Mouse (Mus musculus): ENCODE measurements around the gene Cog7. TPM values are rescaled to one million over a fixed set of nuclear protein-coding genes. Genes with fewer than 3 reads are reported as not detected.

Cog7 gene
- polyA plus RNA-seq, 1 experiment from 2014 or later, result 17.3 TPM

GRCm38 (mm10) chr7:121848537-121849168, 132.9 kb downstream of the Cog7 start:
- Histone ChIP-seq H3K4me2 (no peak overlapping the region), H3K36me3 (no peaks in the 10 kb centered on the region), H3K4me3 (no peak overlapping the region), H3K4me1 (no peaks in the 10 kb centered on the region), H3K9me3 (no peaks in the 10 kb centered on the region), H3K27ac (replicated peaks) (no peak overlapping the region), H3K27me3 (replicated peaks) (no peaks in the 10 kb centered on the region), H3K9ac (no peak overlapping the region)
- WGBS, result 63% methylated on average over 9 of the region's 9 CpGs
- ATAC-seq (ENCODE audit: extremely low read depth, insufficient number of reproducible peaks, low FRiP score, low TSS enrichment), result no peak

GRCm38 (mm10) chr7:121845964-121846363, 135.5 kb downstream of the Cog7 start:
- 54% methylated on average over 6 of the region's 6 CpGs for WGBS
- Histone ChIP-seq H3K4me1 (peaks cover 15% of the 10 kb centered on the region; the same call in 1 of the 2 replicates), H3K4me2 (no peak overlapping the region), H3K27ac (replicated peaks) (no peak overlapping the region), H3K27me3 (replicated peaks) (no peaks in the 10 kb centered on the region), H3K9me3 (no peaks in the 10 kb centered on the region), H3K4me3 (no peak overlapping the region), H3K9ac (no peak overlapping the region), H3K36me3 (no peaks in the 10 kb centered on the region)
- no peak for ATAC-seq (ENCODE audit: extremely low read depth, insufficient number of reproducible peaks, low FRiP score, low TSS enrichment)

- Histone ChIP-seq H3K4me3 (no peak overlapping the region), H3K9me3 (no peaks in the 10 kb centered on the region), H3K27ac (replicated peaks) (peak overlapping the region; percentile 36; the same call in 1 of the 2 replicates), H3K4me2 (no peak overlapping the region), H3K36me3 (no peaks in the 10 kb centered on the region), H3K27me3 (replicated peaks) (no peaks in the 10 kb centered on the region), H3K4me1 (peaks cover 21% of the 10 kb centered on the region), H3K9ac (no peak overlapping the region)
- no peak for ATAC-seq (ENCODE audit: extremely low read depth, insufficient number of reproducible peaks, low FRiP score, low TSS enrichment)
- WGBS, result 33% methylated on average over 6 of the region's 6 CpGs
Observed at GRCm38 (mm10) chr7:121842234-121842633, 139.3 kb downstream of the Cog7 start.

DNA sequence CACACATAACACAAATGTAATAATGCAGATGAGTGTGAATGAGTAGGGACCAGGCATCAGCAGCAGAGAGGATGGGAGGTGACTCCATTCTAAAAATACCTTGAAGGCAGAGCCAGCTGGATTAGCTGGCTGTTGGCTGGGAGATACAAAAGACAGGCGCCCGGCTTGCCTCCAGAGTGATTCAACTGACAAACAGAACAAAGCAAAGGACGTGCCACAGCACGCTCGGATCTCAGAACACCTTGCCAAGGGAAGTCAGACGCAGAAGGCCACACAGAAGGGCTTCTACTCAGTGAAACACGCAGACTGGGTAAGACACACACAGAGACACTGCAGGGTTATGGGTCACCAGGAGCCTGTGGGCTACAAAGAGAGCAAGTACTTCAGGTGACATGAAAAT, 140.7 kb downstream of the Cog7 start:
- 38% methylated on average over 7 of the region's 7 CpGs for WGBS
- Histone ChIP-seq H3K4me3 (no peak overlapping the region), H3K9ac (peak overlapping the region; percentile 28; the same call in 1 of the 2 replicates), H3K9me3 (no peaks in the 10 kb centered on the region), H3K36me3 (no peaks in the 10 kb centered on the region), H3K27me3 (replicated peaks) (no peaks in the 10 kb centered on the region), H3K4me2 (peak overlapping the region; percentile 48), H3K27ac (replicated peaks) (peak overlapping the region; percentile 83), H3K4me1 (peaks cover 21% of the 10 kb centered on the region)
- ATAC-seq (ENCODE audit: extremely low read depth, insufficient number of reproducible peaks, low FRiP score, low TSS enrichment), result no peak; the same call in 1 of the 2 replicates

GRCm38 (mm10) chr7:121836827-121837226, 144.7 kb downstream of the Cog7 start:
- H3K27me3 ChIP-seq (replicated peaks), result no peaks in the 10 kb centered on the region
- H3K36me3 ChIP-seq, result no peaks in the 10 kb centered on the region
- H3K9ac ChIP-seq, result no peak overlapping the region
- no peak for ATAC-seq (ENCODE audit: extremely low read depth, insufficient number of reproducible peaks, low FRiP score, low TSS enrichment)
- no peak overlapping the region for H3K4me2 ChIP-seq
- peaks cover 12% of the 10 kb centered on the region for H3K4me1 ChIP-seq
- 67% methylated on average over 7 of the region's 7 CpGs for WGBS
- peaks cover 4% of the 10 kb centered on the region; the same call in 1 of the 2 replicates for H3K9me3 ChIP-seq
- H3K27ac ChIP-seq (replicated peaks), result no peak overlapping the region
- no peak overlapping the region for H3K4me3 ChIP-seq

GRCm38 (mm10) chr7:121835392-121835791, 146.1 kb downstream of the Cog7 start:
- Histone ChIP-seq H3K9ac (no peak overlapping the region), H3K27ac (replicated peaks) (no peak overlapping the region), H3K4me2 (no peak overlapping the region), H3K4me3 (no peak overlapping the region), H3K36me3 (no peaks in the 10 kb centered on the region), H3K27me3 (replicated peaks) (no peaks in the 10 kb centered on the region), H3K9me3 (peaks cover 4% of the 10 kb centered on the region; the same call in 1 of the 2 replicates), H3K4me1 (peaks cover 1% of the 10 kb centered on the region)
- no peak for ATAC-seq (ENCODE audit: extremely low read depth, insufficient number of reproducible peaks, low FRiP score, low TSS enrichment)
- 78% methylated on average over 7 of the region's 7 CpGs for WGBS

Other genes with a start within 250 kb of the Cog7 start
- gene Scnn1g, start 247.2 kb downstream of the Cog7 start, polyA plus RNA-seq (2015; fragmentation: Nextera tagmentation; extraction: Ambion mirVana), result 0.14 and 0.15 TPM in 2 replicates
- gene Scnn1b, start 116.7 kb downstream of the Cog7 start, polyA plus RNA-seq (2015; fragmentation: Nextera tagmentation; extraction: Ambion mirVana), result 0.11 and 0.19 TPM in 2 replicates
- 77.2 TPM in 2 replicates for gene Gga2, start 39.5 kb upstream of the Cog7 start, polyA plus RNA-seq (2015; fragmentation: Nextera tagmentation; extraction: Ambion mirVana)
- 46.3 and 46.9 TPM in 2 replicates for gene Ubfd1, start 85.5 kb upstream of the Cog7 start, polyA plus RNA-seq (2015; fragmentation: Nextera tagmentation; extraction: Ambion mirVana)
- gene Ears2, start 85.6 kb upstream of the Cog7 start, polyA plus RNA-seq (2015; fragmentation: Nextera tagmentation; extraction: Ambion mirVana), result 27.4 and 27.9 TPM in 2 replicates
- 1,343 and 1,477 TPM in 2 replicates for gene Ndufab1, start 120.2 kb upstream of the Cog7 start, polyA plus RNA-seq (2015; fragmentation: Nextera tagmentation; extraction: Ambion mirVana)
- 9.5 and 10.0 TPM in 2 replicates for gene Palb2, start 151.3 kb upstream of the Cog7 start, polyA plus RNA-seq (2015; fragmentation: Nextera tagmentation; extraction: Ambion mirVana)
- 70.6 and 76.4 TPM in 2 replicates for gene Dctn5, start 151.3 kb upstream of the Cog7 start, polyA plus RNA-seq (2015; fragmentation: Nextera tagmentation; extraction: Ambion mirVana)
- 93.1 and 93.9 TPM in 2 replicates for gene Plk1, start 177.7 kb upstream of the Cog7 start, polyA plus RNA-seq (2015; fragmentation: Nextera tagmentation; extraction: Ambion mirVana)
- gene Ern2, start 204.5 kb upstream of the Cog7 start, polyA plus RNA-seq (2015; fragmentation: Nextera tagmentation; extraction: Ambion mirVana), result 0.06 TPM in 1 of 2 replicates, not detected in the other
- gene Chp2, start 237.8 kb upstream of the Cog7 start, polyA plus RNA-seq (2015; fragmentation: Nextera tagmentation; extraction: Ambion mirVana), result 0.23 and 0.27 TPM in 2 replicates

All from heart, embryonic 13.5 days (tissue).